Mouse (Mus musculus) forebrain, embryonic 11.5 days (tissue): Measurements from ENCODE around the gene Trappc3. TPM values are rescaled to one million over a fixed set of nuclear protein-coding genes. Genes with fewer than 3 reads are reported as not detected.

Experiments
- ATAC-seq: fragments of 200-750 bp; cut with Nextera tagmentation; replicated peaks from 2 replicates; pipeline ENCODE4 v1.8.0; 2017; ENCODE audit warnings: moderate TSS enrichment; ENCODE audit not compliant: low FRiP score
- DNase-seq: peaks from one replicate; pipeline ENCODE4 v3.0.0-alpha.2; 2017; ENCODE audit warnings: low spot score
- H3K27ac ChIP-seq: fragments of 300-500 bp; sonication (generic); 2 replicates; pipeline ENCODE4 v1.5.1; 2014; ENCODE audit warnings: low read depth, low read length
- H3K27me3 ChIP-seq: fragments of 300-500 bp; sonication (generic); 2 replicates; pipeline ENCODE4 v1.6.1; 2014; ENCODE audit warnings: mild to moderate bottlenecking, low read length, mixed read lengths; ENCODE audit not compliant: control insufficient read depth, insufficient read depth
- H3K36me3 ChIP-seq: fragments of 300-500 bp; sonication (generic); 2 replicates; pipeline ENCODE4 v1.6.1; 2014; ENCODE audit warnings: mild to moderate bottlenecking, low read length, moderate library complexity, mixed read lengths; ENCODE audit not compliant: control insufficient read depth, insufficient read depth
- H3K4me1 ChIP-seq: fragments of 300-500 bp; sonication (generic); replicated peaks from 2 replicates; pipeline ENCODE4 v1.6.1; 2014; ENCODE audit warnings: low read length, mixed read lengths; ENCODE audit not compliant: control insufficient read depth, insufficient read depth
- H3K4me2 ChIP-seq: fragments of 300-500 bp; sonication (generic); 2 replicates; pipeline ENCODE4 v1.6.1; 2014; ENCODE audit warnings: low read depth, mild to moderate bottlenecking, low read length, moderate library complexity, mixed read lengths; ENCODE audit not compliant: severe bottlenecking
- H3K4me3 ChIP-seq: fragments of 300-500 bp; sonication (generic); 2 replicates; pipeline ENCODE4 v1.5.1; 2014; ENCODE audit warnings: low read depth, low read length
- H3K9ac ChIP-seq: fragments of 300-500 bp; sonication (generic); 2 replicates; pipeline ENCODE4 v1.6.1; 2014; ENCODE audit warnings: low read length
- H3K9me3 ChIP-seq: fragments of 300-500 bp; sonication (generic); 2 replicates; pipeline ENCODE4 v1.6.1; 2016; ENCODE audit warnings: low read length, mixed read lengths; ENCODE audit not compliant: control insufficient read depth
- WGBS: fragments of 180-500 bp; shearing (Covaris S2); extraction: QIAGEN DNeasy Blood & Tissue Kit; methylation state at CpG from one replicate; pipeline ENCODE4 v1.1.7; 2014; 5-methylcytosine and 5-hydroxymethylcytosine counted together
- polyA plus RNA-seq: library from polyadenylated mRNA; unstranded; fragments of >200 nt; fragmentation: Nextera tagmentation; extraction: Ambion mirVana; gene quantifications from 2 replicates; pipeline ENCODE4 v1.2.1, GENCODE M21; 2014

Trappc3 gene
- polyA plus RNA-seq, 1 experiment from 2014 or later, result 23.3 TPM

DNA sequence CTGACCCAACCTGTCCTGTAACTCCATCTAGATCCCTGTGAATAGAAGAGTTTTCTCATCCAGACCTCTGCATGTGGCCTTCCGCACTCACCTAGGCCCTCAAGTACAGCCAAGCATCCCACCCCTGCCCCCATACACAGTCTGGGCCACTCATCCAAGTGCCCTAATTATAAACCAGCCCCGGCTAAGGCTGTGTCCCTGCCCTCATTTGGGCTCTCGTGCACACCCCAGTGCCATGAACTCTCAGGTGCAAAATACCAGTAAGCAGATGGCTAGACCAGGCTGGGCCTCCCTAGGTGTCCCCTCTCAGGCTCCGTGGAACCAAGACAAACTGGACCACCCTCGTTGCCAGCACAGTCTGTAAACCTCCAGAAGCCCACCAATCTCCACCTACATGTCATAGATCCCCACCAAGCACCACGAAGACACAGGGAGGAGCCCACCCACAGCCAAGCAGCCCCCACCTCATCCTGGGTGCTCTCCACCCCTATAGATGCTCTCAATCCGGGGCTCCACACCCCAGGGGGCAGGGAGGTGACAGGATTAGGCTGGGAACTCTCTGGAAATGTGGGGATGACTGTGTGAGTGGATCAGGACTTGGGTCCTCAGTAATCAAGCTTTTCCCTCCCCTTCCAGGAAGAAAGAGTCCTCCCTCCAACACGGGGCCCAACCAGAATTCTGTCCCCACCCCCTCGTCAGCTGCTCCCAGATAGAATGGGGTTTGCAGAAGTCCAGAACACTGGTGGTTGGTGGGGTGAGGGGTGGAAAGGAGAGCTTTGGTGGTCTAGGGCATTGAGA is 7.6 kb upstream of the Trappc3 start:
- no peak for ATAC-seq
- Histone ChIP-seq H3K4me3 (peak overlapping the region; percentile 93), H3K27me3 (no peaks in the 10 kb centered on the region), H3K27ac (0 out of 2 replicates have a peak overlapping the region, but pooled peaks have one; percentile 92), H3K9ac (peak overlapping the region; percentile 96), H3K4me2 (peak overlapping the region; percentile 61), H3K9me3 (no peaks in the 10 kb centered on the region), H3K36me3 (no peaks in the 10 kb centered on the region; the same call in 1 of the 2 replicates), H3K4me1 (peaks cover 27% of the 10 kb centered on the region)
- WGBS, result 20% methylated on average over 9 of the region's 9 CpGs
- DNase-seq, result no peak

DNA sequence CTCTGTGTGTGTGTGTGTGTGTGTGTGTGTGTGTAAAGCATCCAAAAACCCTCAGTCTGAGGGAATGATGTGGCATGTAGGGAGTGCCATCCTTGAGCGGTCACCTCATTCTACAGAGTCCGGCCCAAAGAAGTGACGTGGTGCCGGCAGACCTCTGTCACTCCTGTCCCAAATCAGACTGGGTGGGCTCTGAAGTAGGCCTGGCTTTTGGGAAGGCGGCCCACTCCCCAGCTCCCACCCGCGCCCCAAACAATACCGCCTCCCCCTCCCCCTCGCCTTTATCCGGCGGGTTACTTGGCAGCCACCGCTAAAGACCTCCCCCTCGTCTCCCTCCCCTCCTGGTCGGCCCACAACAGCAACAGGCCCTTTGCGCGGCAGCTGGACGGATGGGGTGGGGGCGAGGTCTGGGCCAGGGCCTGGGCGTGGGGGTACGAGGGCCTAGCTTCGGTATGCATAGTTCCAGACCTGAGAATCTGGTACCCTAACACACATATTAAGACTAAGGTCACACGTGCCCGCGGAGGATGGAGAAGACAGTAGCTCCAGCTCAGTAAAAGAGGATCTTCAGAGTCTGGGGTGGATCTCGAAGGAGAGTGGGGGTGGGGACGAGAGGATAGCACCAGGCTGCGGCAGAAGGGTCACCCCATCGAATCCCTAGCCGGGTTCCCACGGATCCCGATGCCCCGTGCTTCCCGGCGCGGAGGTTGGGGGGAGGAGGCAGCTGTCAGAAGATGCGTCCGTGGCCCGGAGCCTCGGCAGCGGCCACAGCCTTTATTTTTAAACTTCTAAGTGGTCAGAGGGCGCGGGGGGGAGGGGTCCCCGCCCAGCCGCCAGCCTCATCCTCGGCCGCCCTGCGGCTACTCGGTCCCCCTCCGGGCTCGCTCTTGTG is 6.8 kb upstream of the Trappc3 start:
- Histone ChIP-seq H3K27me3 (no peaks in the 10 kb centered on the region), H3K27ac (peak overlapping the region; percentile 92), H3K36me3 (no peaks in the 10 kb centered on the region; the same call in 1 of the 2 replicates), H3K9ac (peak overlapping the region; percentile 96), H3K4me2 (peak overlapping the region; percentile 61), H3K4me1 (peaks cover 28% of the 10 kb centered on the region), H3K4me3 (peak overlapping the region; percentile 93), H3K9me3 (no peaks in the 10 kb centered on the region)
- ATAC-seq (peak; percentile 49), DNase-seq (peak; percentile 82)
- under 1% methylated on average over 50 of the region's 50 CpGs for WGBS

DNA sequence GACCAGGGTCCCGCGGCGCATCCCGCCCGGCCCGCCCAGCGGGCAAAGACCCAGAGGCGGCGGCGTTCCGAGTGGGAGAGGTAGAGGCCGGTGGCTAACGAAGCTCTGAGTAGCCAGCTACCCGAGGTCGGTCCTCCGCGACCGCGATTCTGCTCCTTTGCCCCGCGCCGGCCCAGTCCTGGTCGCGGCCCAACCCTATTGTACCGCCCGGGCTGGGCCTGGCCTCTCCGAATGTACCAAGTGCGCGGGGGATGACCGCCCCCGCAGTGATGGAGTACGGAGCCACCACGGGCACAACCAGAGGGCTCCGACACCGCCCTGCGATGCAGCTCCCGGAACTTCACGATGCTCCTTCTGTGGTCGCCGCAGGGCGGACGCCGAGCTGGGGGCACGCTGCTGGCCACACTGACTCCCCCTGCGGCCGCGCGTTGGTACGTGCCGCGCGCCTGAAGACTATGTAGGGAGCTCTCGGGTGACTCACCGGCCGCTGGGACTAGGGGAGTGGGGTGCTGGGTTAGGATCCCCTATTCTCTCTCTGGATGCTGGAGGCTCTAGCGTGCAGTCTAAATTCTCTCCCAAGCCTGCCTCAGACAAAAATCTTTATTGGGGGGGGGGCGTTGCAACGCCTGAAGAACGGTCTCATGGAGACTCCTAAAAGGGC is 5.9 kb upstream of the Trappc3 start, which contains the start of gene Map7d1:
TSS of gene Map7d1 (minus strand) at position 213 of the 661 bp plus-strand sequence.
- Histone ChIP-seq H3K4me3 (peak within 1 kb of the TSS; percentile 93), H3K9me3 (no peaks in the 10 kb centered on the region), H3K4me2 (peak within 1 kb of the TSS; percentile 61), H3K27ac (peak within 1 kb of the TSS; percentile 92), H3K27me3 (no peaks in the 10 kb centered on the region), H3K9ac (peak within 1 kb of the TSS; percentile 96), H3K36me3 (no peaks in the 10 kb centered on the region; the same call in 1 of the 2 replicates), H3K4me1 (peaks cover 36% of the 10 kb centered on the region)
- peak; percentile 84 for ATAC-seq
- peak; percentile 93 for DNase-seq
- under 1% methylated on average over 52 of the region's 59 CpGs for WGBS

DNA sequence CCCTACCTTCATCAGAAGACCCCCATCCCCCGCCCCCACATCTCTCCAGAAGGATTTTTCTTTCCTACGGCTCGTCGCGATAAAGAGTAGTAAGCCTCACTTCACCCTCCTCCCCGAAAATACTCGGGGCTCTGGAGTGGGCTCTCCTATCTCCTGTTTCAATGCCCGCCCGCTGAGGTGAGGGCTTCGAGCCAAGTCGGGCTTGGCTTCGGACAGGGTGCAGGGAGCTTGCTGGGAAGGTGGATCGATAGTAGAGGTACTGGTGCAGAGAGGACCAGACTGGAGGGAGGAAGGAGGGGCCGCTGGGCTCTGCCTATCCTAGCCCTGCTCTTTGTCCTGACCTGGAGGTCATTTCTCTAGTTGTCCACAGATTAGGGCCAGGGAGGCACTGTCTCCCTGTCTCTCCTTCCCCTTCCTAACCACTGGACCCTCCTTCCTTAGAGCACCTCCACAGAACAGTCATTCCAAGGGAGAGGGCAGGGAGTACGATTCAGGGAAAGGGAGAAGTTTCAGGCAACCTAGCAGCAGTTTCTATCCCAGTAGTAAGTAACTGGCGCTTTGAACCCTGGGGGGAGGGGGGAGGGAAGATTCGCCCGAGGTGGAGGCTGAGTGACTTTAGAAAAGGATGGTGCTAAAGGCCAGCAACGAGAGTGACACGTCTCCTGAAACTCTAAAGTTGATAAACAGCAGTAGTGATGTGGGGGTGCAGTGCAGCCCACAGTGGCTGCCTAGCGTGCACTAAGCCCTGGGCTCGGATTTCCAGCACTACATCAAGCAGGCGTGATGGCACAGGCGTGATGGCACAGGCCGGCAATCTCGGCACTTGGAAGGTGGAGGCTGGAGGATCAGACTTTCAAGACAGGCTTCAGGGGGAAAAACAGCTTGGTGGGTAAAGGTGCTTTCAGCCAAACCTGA is 4.9 kb upstream of the Trappc3 start:
- Histone ChIP-seq H3K4me1 (peaks cover 38% of the 10 kb centered on the region), H3K9ac (peak overlapping the region; percentile 96), H3K36me3 (no peaks in the 10 kb centered on the region), H3K4me3 (peak overlapping the region; percentile 93), H3K4me2 (peak overlapping the region; percentile 61), H3K9me3 (no peaks in the 10 kb centered on the region), H3K27me3 (no peaks in the 10 kb centered on the region), H3K27ac (peak overlapping the region; percentile 92)
- ATAC-seq, result no peak
- DNase-seq, result no peak
- WGBS, result 3% methylated on average over 26 of the region's 26 CpGs

DNA sequence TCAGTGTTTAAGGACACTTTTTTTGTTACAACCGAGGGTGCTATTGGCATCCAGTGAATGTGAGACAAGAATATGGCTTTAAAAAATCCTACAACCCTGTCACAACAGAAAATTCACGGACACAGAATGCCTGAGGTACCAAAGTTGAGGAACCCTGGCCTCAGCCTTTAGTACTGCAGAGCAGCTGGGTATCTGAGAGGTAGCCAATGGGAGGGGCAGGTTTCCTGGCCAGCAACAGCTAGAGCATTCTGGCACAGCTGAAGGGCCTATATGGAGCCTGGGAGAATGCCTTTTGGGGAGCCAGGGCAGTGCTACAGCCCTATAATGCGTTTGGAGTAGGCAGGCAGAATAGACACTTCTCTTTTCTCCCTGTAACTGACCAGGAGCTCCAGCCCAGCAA is 3.1 kb upstream of the Trappc3 start:
- Histone ChIP-seq H3K4me3 (no peak overlapping the region), H3K9me3 (no peaks in the 10 kb centered on the region), H3K36me3 (no peaks in the 10 kb centered on the region), H3K27me3 (no peaks in the 10 kb centered on the region), H3K4me2 (no peak overlapping the region), H3K4me1 (peaks cover 35% of the 10 kb centered on the region), H3K27ac (no peak overlapping the region), H3K9ac (peak overlapping the region; percentile 14; the same call in 1 of the 2 replicates)
- no peak for ATAC-seq
- DNase-seq, result no peak
- 20% methylated on average over 3 of the region's 3 CpGs for WGBS

DNA sequence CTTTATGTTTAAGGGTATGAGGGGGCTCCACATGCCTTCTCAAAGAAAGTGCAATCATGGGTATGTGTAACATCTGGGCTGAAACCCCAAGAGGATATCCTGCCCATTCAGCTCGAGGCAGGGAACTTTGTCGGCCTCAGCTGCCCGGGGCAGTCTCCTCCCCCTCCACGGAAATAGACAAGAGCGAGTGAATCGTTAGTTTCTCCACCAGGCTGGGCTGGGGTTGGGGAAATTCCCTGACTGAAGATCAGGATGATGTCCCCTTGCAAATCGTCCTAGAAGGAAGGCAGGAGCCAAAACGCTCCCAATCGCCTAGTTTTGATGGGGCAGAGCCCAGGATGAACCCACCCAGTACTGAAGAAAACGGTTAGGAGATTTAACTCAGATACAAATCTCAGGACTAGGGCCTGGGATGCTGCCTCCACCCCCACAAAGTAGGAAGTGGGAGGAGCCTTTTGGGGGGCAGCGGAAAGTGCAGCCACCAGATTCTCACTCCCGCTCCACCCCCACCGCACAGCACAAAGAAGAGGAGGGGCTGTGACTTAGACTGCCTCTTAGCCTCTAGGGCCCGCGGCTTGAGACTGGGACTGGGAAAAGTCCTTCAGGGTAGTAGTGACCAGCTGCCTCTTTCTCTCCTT is 2.5 kb upstream of the Trappc3 start:
- H3K9ac ChIP-seq, result peak overlapping the region; percentile 14; the same call in 1 of the 2 replicates
- ATAC-seq (no peak), DNase-seq (peak; percentile 81)
- H3K27me3 ChIP-seq, result no peaks in the 10 kb centered on the region
- no peak overlapping the region for H3K4me3 ChIP-seq
- H3K36me3 ChIP-seq, result no peaks in the 10 kb centered on the region
- peaks cover 29% of the 10 kb centered on the region for H3K4me1 ChIP-seq
- 0% methylated on average over 15 of the region's 15 CpGs for WGBS
- no peaks in the 10 kb centered on the region for H3K9me3 ChIP-seq
- H3K4me2 ChIP-seq, result peak overlapping the region; percentile 29
- H3K27ac ChIP-seq, result peak overlapping the region; percentile 38

DNA sequence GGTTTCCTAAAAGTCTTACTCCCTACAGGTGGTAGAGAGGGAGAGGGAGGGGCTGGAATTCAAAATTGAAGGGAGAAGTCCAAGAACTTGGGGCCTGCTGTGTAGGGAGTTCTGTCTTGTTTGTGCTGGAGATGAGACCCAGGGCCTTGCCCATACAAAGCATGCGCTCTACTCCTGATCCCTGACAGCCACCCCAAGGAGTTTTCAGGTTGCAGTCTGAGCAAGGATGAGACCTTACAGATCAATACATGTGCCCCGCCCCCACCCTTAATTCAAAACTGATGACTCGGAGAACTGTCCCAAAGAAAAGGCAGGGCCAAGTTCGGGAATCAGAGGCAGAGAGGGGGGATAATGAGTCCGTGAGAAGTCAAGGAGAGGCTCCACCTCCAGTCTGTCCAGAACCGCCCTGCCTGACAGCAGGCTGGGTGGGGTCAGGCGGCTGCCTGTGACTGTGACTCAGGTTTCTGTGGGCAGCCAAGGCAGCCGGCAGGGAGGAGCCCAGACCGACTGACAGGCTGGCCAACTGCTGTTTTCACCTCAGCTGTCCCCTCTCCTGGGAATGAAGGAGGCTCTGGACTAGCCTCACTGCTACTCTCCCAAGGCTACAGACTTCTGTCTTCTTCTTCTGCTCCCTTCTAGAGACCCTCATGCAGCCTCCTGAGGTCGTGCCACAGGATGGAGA is 1.5 kb upstream of the Trappc3 start:
- Histone ChIP-seq H3K9ac (no peak overlapping the region), H3K4me1 (peaks cover 29% of the 10 kb centered on the region), H3K36me3 (no peaks in the 10 kb centered on the region), H3K27me3 (no peaks in the 10 kb centered on the region), H3K9me3 (no peaks in the 10 kb centered on the region), H3K4me3 (no peak overlapping the region), H3K4me2 (0 out of 2 replicates have a peak overlapping the region, but pooled peaks have one; percentile 9), H3K27ac (peak overlapping the region; percentile 28; the same call in 1 of the 2 replicates)
- DNase-seq (peak; percentile 69), ATAC-seq (no peak)
- 4% methylated on average over 10 of the region's 10 CpGs for WGBS
